ENCODE assay signal across 22 mouse cellular contexts in the genomic region with DNA sequence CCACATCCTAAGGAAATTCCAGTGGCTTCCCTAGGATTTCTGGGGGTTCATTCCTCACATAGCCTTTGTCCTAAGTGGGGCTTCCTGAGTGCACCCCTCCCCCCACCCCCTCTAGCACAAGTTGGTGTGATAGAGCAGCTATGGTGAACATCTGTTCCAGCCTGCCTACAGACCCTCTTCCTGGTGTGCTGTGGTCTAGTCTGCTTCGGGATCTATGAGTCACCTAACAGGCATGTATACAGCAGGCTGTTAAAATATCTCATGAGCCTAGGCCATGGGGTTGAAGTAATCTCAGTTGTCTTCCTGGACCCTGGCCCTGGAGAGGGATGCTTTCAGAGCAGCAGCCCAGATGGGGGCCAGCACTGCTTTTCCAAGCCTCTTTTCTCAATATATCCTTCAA. TPM values are rescaled to one million over a fixed set of nuclear protein-coding genes. Genes with fewer than 3 reads are reported as not detected.
DNase-seq lines count a peak whose midpoint lies in the region; ATAC-seq and TF ChIP-seq lines count a peak whose summit lies in the region.
"Had no signal": no experiment of that assay in that cellular context is flagged by ENCODE, and none has a peak within 500 bp of the region (broad histone marks: within the 10 kb centered on the region; RNA-seq: fewer than 3 reads in every experiment).

No protein-coding gene starts in this region.

- no peak overlapping the region for H3K27ac ChIP-seq in midbrain, embryonic 11.5 days (ENCODE audit: low read depth, low read length)
- H3K27ac ChIP-seq in midbrain, postnatal 0 days (ENCODE audit: low read depth, low read length): no peak overlapping the region
- H3K27ac ChIP-seq in limb, embryonic 13.5 days: no peak overlapping the region; the same call in 1 of the 2 replicates
- H3K27ac ChIP-seq: embryonic facial prominence, embryonic 13.5 days; forebrain, embryonic 10.5 days; hindbrain, embryonic 13.5 days; hindbrain, postnatal 0 days had no signal

- 86% methylated on average over 1 of the region's 1 CpGs for WGBS in midbrain, embryonic 11.5 days
- WGBS in midbrain, postnatal 0 days: 79% methylated on average over 1 of the region's 1 CpGs
- WGBS in limb, embryonic 13.5 days: 32% methylated on average over 1 of the region's 1 CpGs

- no peak overlapping the region for H3K4me2 ChIP-seq in midbrain, embryonic 11.5 days
- no peak overlapping the region for H3K4me2 ChIP-seq in midbrain, postnatal 0 days (ENCODE audit: low read depth, low read length, poor library complexity, severe bottlenecking)
- no peak overlapping the region for H3K4me2 ChIP-seq in limb, embryonic 13.5 days (replicated peaks)
- H3K4me2 ChIP-seq: embryonic facial prominence, embryonic 13.5 days; heart, embryonic 11.5 days; hindbrain, embryonic 13.5 days had no signal

- no peak for ATAC-seq in midbrain, embryonic 11.5 days (ENCODE audit: low FRiP score)
- ATAC-seq in midbrain, postnatal 0 days (ENCODE audit: low FRiP score): no peak
- ATAC-seq in limb, embryonic 13.5 days (ENCODE audit: low FRiP score, low read depth): peak; percentile 44; the same call in 1 of the 2 replicates
- ATAC-seq: forebrain, embryonic 14.5 days; hindbrain, postnatal 0 days had no signal

- H3K9me3 ChIP-seq in midbrain, embryonic 11.5 days (ENCODE audit: control insufficient read depth, low read length): no peaks in the 10 kb centered on the region
- no peaks in the 10 kb centered on the region for H3K9me3 ChIP-seq in midbrain, postnatal 0 days (ENCODE audit: low read length)
- no peaks in the 10 kb centered on the region for H3K9me3 ChIP-seq in limb, embryonic 13.5 days
- H3K9me3 ChIP-seq: embryonic facial prominence, embryonic 13.5 days; forebrain, embryonic 10.5 days; hindbrain, embryonic 13.5 days had no signal

- H3K27me3 ChIP-seq in midbrain, embryonic 11.5 days (ENCODE audit: control insufficient read depth, insufficient read depth, low read length): no peaks in the 10 kb centered on the region
- no peaks in the 10 kb centered on the region for H3K27me3 ChIP-seq in midbrain, postnatal 0 days (ENCODE audit: insufficient read depth, low read length)
- H3K27me3 ChIP-seq in limb, embryonic 13.5 days: no peaks in the 10 kb centered on the region
- H3K27me3 ChIP-seq: embryonic facial prominence, embryonic 13.5 days had no signal

- no peaks in the 10 kb centered on the region for H3K36me3 ChIP-seq in midbrain, embryonic 11.5 days (ENCODE audit: control insufficient read depth, insufficient read depth, low read length)
- H3K36me3 ChIP-seq in midbrain, postnatal 0 days (ENCODE audit: insufficient read depth, low read length): no peaks in the 10 kb centered on the region
- H3K36me3 ChIP-seq in limb, embryonic 13.5 days: no peaks in the 10 kb centered on the region
- H3K36me3 ChIP-seq: embryonic facial prominence, embryonic 13.5 days; forebrain, embryonic 10.5 days; hindbrain, embryonic 13.5 days had no signal

- no peak for TF ChIP-seq CTCF in midbrain, postnatal 0 days (IDR thresholded peaks at IDR 0.05)

- DNase-seq in midbrain, embryonic 11.5 days (ENCODE audit: low spot score, missing footprints): peak; percentile 67
- DNase-seq in midbrain, postnatal 0 days (ENCODE audit: low spot score): no peak
- peak; percentile 11 for DNase-seq in NIH3T3 (ENCODE audit: low read depth)
- no peak for DNase-seq in kidney, adult 18-20 months
- DNase-seq in left cerebral cortex, postnatal 25 days (ENCODE audit: low spot score in 2 of 2): no peak
- DNase-seq in cerebellum, adult 11-12 months: no peak
- DNase-seq: adrenal gland, adult 8-10 months; adrenal gland, postnatal 36 days; cerebellum, adult 9-10 months; cerebellum, postnatal 25 days; gastrocnemius, postnatal 36 days; heart, adult 18-20 months; kidney, adult 11 months had no signal

- intact Hi-C loops in left cerebral cortex, postnatal 25 days (cut with DNase I): no loop called here

- no peak overlapping the region for H3K9ac ChIP-seq in midbrain, embryonic 11.5 days (ENCODE audit: low read length)
- no peak overlapping the region for H3K9ac ChIP-seq in midbrain, postnatal 0 days (replicated peaks; ENCODE audit: low read length, poor library complexity, severe bottlenecking)
- no peak overlapping the region for H3K9ac ChIP-seq in limb, embryonic 13.5 days
- H3K9ac ChIP-seq: embryonic facial prominence, embryonic 13.5 days; hindbrain, embryonic 13.5 days had no signal

- H3K4me3 ChIP-seq in midbrain, embryonic 11.5 days (ENCODE audit: low read depth, low read length): no peak overlapping the region
- no peak overlapping the region for H3K4me3 ChIP-seq in midbrain, postnatal 0 days (ENCODE audit: low read depth, low read length)
- H3K4me3 ChIP-seq in limb, embryonic 13.5 days: no peak overlapping the region
- H3K4me3 ChIP-seq: embryonic facial prominence, embryonic 13.5 days; erythroblast, embryonic 14.5 days; forebrain, embryonic 10.5 days; hindbrain, embryonic 13.5 days had no signal

- H3K4me1 ChIP-seq in midbrain, embryonic 11.5 days (ENCODE audit: control insufficient read depth, insufficient read depth, low read length): no peaks in the 10 kb centered on the region
- no peaks in the 10 kb centered on the region for H3K4me1 ChIP-seq in midbrain, postnatal 0 days (ENCODE audit: insufficient read depth, low read length)
- H3K4me1 ChIP-seq in limb, embryonic 13.5 days: peaks cover 14% of the 10 kb centered on the region

RNA-seq across cellular contexts. Expression of a gene that starts 19.7 kb away (rescaled TPM):
- polyA plus RNA-seq in midbrain, embryonic 11.5 days (2014; fragmentation: Nextera tagmentation; extraction: Ambion mirVana): 0.70 and 0.81 TPM in 2 replicates
- 0.71 and 0.90 TPM in 2 replicates for total RNA-seq in midbrain, postnatal 0 days (2014; rRNA removed)
- 0.36 and 0.67 TPM in 2 replicates for polyA plus RNA-seq in midbrain, postnatal 0 days (2015; fragmentation: Nextera tagmentation; extraction: Ambion mirVana)
- 4.0 and 5.8 TPM in 2 replicates for polyA plus RNA-seq in limb, embryonic 13.5 days (2015; fragmentation: Nextera tagmentation; extraction: Ambion mirVana)
- total RNA-seq in left cerebral cortex, postnatal 25 days (2021): under 1 TPM; 0.48 to 0.53 TPM
- total RNA-seq: adrenal gland, postnatal 36 days; hematopoietic stem cell, adult 5-6 weeks had no signal
- polyA plus RNA-seq: erythroblast, embryonic 14.5 days had no signal

Comparison
In these comparisons a context has a peak if more than half of its experiments do, and no peak if none do; other contexts are left out.
1. DNase-seq: peak in midbrain, embryonic 11.5 days (single experiment) and NIH3T3 (single experiment); none in midbrain, postnatal 0 days (single experiment), kidney, adult 18-20 months (single experiment), left cerebral cortex, postnatal 25 days (0 of 2) and cerebellum, adult 11-12 months (single experiment).